Mouse (Mus musculus): ENCODE results near the gene Zbtb16. TPM values are rescaled to one million over a fixed set of nuclear protein-coding genes. Genes with fewer than 3 reads are reported as not detected.
A peak's percentile ranks its signal among the peaks of the same experiment; 100 is the strongest.

The Zbtb16 gene
- polyA plus RNA-seq, 1 experiment from 2014 or later, result 19.7 TPM

DNA sequence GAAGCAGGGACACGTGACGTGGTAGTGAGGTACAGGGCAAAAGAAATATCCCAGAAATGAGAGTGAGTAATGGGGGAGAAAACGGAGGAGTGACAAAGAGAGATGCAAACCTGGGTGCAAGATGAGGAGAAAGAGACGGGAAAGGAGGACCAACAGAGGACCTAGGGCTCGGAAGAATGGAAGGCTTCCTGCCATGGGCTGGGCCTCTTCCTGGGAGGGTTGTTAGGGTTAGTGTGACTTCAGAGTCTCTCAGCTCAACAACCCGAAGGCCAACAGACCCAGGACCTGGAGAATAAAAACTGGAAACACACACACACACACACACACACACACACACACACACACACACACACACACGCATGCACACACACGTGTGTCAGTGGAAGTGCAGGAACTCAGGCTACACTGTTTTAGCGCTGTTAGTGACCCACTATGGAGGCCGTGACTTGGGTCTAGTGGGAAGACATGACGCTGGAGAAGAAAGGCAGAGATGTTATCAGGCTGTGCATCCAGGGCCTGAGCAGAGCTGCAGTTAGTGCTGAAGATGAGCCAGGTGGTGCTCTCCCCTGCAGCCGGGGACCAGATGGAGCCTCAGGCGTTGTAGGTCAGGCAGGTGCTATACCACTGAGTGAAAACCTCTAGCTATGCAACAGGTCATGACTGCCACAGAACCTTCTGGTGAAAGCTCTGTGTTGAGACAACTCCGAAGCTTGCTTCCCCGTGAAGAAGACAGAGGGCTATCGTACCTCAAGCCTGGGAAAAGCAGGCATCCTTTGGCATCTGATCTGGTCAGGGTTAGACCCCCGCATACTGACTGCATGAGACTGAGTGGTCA lies 186.0 kb downstream of the Zbtb16 start:
- no peaks in the 10 kb centered on the region for H3K9me3 ChIP-seq (replicated peaks)
- H3K36me3 ChIP-seq, result no peaks in the 10 kb centered on the region
- H3K27ac ChIP-seq, result peak overlapping the region; percentile 83
- H3K27me3 ChIP-seq (ENCODE audit: low read depth, poor library complexity, severe bottlenecking), result peaks cover 12% of the 10 kb centered on the region; the same call in 1 of the 2 replicates
- H3K4me1 ChIP-seq, result peaks cover 70% of the 10 kb centered on the region
- H3K4me3 ChIP-seq, result peak overlapping the region; percentile 45
- DNase-seq (ENCODE audit: low spot score), result peak; percentile 33
- WGBS, result 33% methylated on average over 17 of the region's 17 CpGs

DNA sequence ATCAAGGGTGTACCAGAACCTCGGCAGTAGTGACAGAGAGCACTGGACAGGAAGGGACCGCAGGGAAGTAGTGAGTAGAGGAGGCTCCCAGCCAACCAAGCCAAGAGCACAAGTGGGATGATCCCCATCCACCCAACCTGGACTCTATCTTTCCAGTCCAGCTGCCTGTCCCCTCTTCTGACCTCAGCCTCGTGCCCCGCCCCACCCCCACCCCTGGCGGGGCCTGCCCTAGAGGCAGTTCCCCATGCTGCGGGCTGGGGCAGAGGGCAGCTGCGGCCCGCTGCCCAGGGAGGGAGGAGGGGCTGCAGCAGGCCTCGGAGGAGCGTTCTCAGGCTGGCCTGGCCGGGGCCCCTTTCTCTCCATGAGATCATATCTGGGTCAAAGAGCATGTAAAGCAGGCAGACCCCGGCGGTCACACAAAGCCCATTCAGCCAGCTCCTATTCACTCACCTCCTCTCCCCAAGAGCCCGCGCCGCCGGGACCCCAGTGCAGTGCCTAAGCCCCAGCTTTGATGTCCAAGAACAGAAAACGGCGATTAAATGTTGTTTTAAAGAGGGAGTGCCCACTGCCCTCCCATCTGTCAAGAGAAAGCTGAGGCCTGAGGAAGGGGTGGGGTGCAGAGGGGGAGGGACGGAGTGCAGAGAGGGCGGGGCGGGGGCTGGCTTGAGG lies 186.8 kb downstream of the Zbtb16 start:
- WGBS, result under 1% methylated on average over 22 of the region's 22 CpGs
- peaks cover 63% of the 10 kb centered on the region for H3K4me1 ChIP-seq
- H3K27me3 ChIP-seq (ENCODE audit: low read depth, poor library complexity, severe bottlenecking), result peaks cover 12% of the 10 kb centered on the region; the same call in 1 of the 2 replicates
- no peaks in the 10 kb centered on the region for H3K36me3 ChIP-seq
- peak overlapping the region; percentile 83 for H3K27ac ChIP-seq
- peak; percentile 63 for DNase-seq (ENCODE audit: low spot score)
- H3K4me3 ChIP-seq, result peak overlapping the region; percentile 45
- H3K9me3 ChIP-seq (replicated peaks), result 0 out of 2 replicates have a peak, but pooled peaks cover 2% of the 10 kb centered on the region

DNA sequence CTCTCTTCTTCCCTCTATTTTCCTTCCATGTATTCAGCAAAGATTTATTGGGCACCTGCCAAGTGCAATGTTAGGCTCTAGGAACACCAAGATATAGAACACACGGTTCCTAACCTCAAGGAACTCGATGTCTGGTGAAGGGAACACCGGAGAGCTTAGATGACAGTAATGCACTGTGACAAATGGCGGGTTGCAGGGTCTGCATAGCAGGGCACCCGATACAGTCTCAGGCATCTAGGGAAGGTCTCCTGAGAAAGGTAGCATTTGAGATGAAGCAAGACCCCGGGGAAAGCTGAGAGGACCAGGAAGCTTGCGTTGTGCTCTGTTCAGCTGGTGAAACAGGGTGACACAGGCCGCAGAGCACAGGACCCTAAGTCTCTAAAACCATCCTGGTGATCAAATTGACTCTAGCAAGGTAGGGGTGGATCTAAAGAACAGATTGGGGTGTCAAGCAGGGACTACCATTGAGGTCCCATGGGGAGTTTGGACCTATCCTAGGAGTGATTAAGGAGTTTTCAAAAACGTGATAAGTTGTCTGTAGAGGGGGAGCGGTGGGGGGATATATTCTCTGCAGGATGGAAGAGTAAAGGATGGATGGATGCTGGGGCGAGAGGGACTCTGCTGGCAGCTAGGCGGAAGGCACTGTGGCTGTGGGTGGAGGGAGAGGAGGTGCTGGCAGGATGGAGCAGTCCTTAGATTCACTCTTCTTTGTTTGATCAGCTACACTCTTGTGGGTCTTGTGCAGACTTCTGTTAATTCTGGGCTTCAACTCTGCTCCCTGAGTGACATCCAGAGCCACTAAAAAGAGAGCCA lies 187.5 kb downstream of the Zbtb16 start:
- Histone ChIP-seq H3K4me1 (peaks cover 58% of the 10 kb centered on the region), H3K4me3 (peak overlapping the region; percentile 45), H3K27ac (peak overlapping the region; percentile 83), H3K36me3 (no peaks in the 10 kb centered on the region), H3K9me3 (replicated peaks) (0 out of 2 replicates have a peak, but pooled peaks cover 5% of the 10 kb centered on the region), H3K27me3 (ENCODE audit: low read depth, poor library complexity, severe bottlenecking) (peaks cover 9% of the 10 kb centered on the region; the same call in 1 of the 2 replicates)
- peak; percentile 38 for DNase-seq (ENCODE audit: low spot score)
- WGBS, result 38% methylated on average over 12 of the region's 12 CpGs

DNA sequence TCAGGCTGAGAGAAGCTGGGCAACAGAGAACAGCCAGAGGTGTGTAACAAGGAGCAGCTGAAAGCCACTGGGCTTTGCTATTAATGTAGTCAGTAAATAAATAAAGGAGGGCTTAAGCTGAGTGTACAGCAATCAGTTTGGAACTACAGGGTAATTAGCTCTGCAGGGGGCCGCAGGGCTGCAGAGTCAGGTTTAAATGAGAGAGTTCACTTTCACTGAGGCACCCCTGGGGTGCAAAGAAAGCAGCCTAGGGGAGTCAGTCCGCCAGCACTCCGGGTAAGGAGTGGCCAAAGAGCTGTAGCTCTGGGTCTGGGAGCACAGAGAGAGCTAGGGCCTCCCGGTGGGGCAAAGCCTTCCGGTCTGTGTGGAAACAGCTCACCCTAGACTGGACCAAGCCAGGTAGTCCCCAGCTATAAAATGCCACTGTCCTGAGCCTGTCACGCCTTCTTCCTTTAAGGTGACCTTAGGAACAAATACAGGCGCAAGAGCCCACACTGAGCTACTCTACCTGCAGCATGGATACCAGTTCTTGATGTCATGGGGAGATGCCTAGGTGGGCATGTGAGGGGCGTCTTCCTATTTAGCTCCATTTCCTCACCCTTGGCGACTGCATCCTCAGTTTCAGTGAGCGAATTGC lies 188.3 kb downstream of the Zbtb16 start:
- no peak overlapping the region for H3K4me3 ChIP-seq
- 0 out of 2 replicates have a peak, but pooled peaks cover 5% of the 10 kb centered on the region for H3K9me3 ChIP-seq (replicated peaks)
- peaks cover 55% of the 10 kb centered on the region for H3K4me1 ChIP-seq
- H3K27me3 ChIP-seq (ENCODE audit: low read depth, poor library complexity, severe bottlenecking), result peaks cover 9% of the 10 kb centered on the region; the same call in 1 of the 2 replicates
- H3K27ac ChIP-seq, result peak overlapping the region; percentile 20; the same call in 1 of the 2 replicates
- H3K36me3 ChIP-seq, result no peaks in the 10 kb centered on the region
- DNase-seq (ENCODE audit: low spot score), result peak; percentile 35
- 23% methylated on average over 10 of the region's 10 CpGs for WGBS

DNA sequence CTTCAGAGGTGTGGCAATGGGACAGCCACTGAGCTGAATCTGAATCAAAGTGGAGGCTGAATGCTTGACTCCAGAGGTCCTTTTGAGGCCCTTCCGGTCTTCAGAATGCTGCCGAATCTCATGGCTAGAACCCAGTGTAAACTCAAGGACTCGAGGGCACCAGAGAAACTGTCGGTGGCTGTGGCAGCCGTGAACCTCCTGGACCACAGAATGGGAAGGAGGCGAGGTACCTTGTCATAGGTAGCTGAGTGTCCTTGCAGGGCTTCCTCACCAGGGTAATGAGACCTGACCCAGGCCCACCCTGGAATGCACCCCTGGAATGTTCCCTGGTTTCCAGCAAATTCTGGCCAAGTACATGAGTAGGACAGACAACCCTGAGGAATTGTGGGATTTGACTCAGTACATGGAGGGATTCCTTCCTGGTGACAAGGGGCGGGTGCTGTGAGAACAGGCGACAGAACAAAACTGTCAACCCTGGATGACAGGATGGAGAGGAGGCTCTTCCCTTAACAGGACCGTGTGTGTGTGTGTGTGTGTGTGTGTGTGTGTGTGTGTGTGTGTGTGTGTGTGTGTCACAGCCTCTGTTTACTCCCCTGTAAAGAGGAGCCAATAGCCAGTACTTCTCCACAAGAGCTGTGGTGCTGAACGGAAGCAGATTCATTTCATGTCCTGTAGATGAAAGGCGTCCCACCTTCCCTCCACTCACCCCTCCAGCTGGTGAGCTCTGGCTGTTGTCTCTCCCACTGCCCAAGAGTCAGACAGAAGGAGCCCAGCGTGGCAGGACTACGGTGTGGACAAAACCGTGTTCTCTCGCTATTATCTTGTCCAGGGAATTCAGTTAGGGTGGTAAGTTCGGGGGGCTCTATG lies 189.0 kb downstream of the Zbtb16 start:
- peak; percentile 34 for DNase-seq (ENCODE audit: low spot score)
- H3K27me3 ChIP-seq (ENCODE audit: low read depth, poor library complexity, severe bottlenecking), result peaks cover 9% of the 10 kb centered on the region; the same call in 1 of the 2 replicates
- H3K4me3 ChIP-seq, result no peak overlapping the region

DNA sequence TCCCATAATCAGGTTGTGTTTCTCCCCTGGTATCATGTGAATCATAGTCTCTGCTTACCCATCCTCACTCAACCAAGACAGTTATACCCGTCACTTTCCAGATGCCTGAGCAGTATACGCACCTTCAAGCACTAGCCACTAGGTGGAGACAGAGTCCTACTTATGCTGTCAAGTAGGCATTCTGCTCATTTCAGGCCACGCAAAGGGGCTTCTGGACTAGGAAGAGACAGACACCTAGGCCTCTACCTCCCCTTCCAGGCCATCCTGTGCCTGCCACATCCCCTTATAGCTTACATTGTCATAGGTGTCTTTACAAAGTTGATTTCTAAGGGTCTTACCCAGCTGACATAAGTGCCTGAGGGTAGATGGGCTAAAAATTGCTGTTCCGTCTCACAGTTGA lies 189.8 kb downstream of the Zbtb16 start:
- Histone ChIP-seq H3K27ac (no peak overlapping the region), H3K27me3 (ENCODE audit: low read depth, poor library complexity, severe bottlenecking) (peaks cover 9% of the 10 kb centered on the region; the same call in 1 of the 2 replicates), H3K36me3 (no peaks in the 10 kb centered on the region), H3K4me1 (peaks cover 49% of the 10 kb centered on the region), H3K9me3 (replicated peaks) (0 out of 2 replicates have a peak, but pooled peaks cover 5% of the 10 kb centered on the region), H3K4me3 (no peak overlapping the region)
- peak; percentile 80 for DNase-seq (ENCODE audit: low spot score)
- WGBS, result 22% methylated on average over 4 of the region's 4 CpGs

More for the DNA sequence above, 189.0 kb downstream of the Zbtb16 start:
- H3K4me1 ChIP-seq, result peaks cover 52% of the 10 kb centered on the region
- 50% methylated on average over 16 of the region's 16 CpGs for WGBS
- no peaks in the 10 kb centered on the region for H3K36me3 ChIP-seq
- 0 out of 2 replicates have a peak, but pooled peaks cover 5% of the 10 kb centered on the region for H3K9me3 ChIP-seq (replicated peaks)
- H3K27ac ChIP-seq, result peak overlapping the region; percentile 20; the same call in 1 of the 2 replicates

DNA sequence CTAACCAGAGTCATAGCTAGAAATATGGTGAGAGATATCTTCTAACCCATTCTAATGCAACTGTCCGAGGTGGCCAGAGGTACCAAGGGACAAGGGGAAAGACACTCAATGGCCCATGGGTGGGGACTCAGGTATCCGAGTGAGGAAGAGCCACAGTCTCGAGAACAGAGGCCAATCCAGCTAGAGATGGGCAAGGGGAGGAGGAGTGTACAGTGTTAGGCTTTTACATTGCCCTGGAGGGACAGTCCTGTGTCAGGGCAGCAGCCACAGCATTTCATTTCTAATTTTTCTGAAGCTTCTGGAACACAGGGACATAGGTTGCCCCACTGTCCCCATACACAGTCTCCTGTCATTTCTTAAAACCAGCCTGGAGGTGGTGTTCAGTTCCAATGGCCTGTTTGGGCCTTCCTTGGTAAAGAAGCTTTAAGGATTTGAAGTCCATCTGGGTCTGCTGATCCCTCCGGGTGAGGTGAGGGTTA lies 190.3 kb downstream of the Zbtb16 start:
- H3K27ac ChIP-seq, result no peak overlapping the region
- peaks cover 45% of the 10 kb centered on the region for H3K4me1 ChIP-seq
- no peaks in the 10 kb centered on the region for H3K36me3 ChIP-seq
- DNase-seq (ENCODE audit: low spot score), result no peak
- H3K9me3 ChIP-seq (replicated peaks), result 0 out of 2 replicates have a peak, but pooled peaks cover 5% of the 10 kb centered on the region
- H3K27me3 ChIP-seq (ENCODE audit: low read depth, poor library complexity, severe bottlenecking), result peaks cover 9% of the 10 kb centered on the region; the same call in 1 of the 2 replicates
- 57% methylated on average over 4 of the region's 4 CpGs for WGBS
- no peak overlapping the region for H3K4me3 ChIP-seq

- Histone ChIP-seq H3K4me3 (no peak overlapping the region), H3K4me1 (peaks cover 39% of the 10 kb centered on the region), H3K27ac (no peak overlapping the region), H3K27me3 (ENCODE audit: low read depth, poor library complexity, severe bottlenecking) (peaks cover 9% of the 10 kb centered on the region; the same call in 1 of the 2 replicates), H3K9me3 (replicated peaks) (0 out of 2 replicates have a peak, but pooled peaks cover 5% of the 10 kb centered on the region), H3K36me3 (no peaks in the 10 kb centered on the region)
- DNase-seq (ENCODE audit: low spot score), result peak; percentile 37
- WGBS, result 54% methylated on average over 13 of the region's 13 CpGs
Measured at GRCm38 (mm10) chr9:48644926-48645647, 190.9 kb downstream of the Zbtb16 start.

- Histone ChIP-seq H3K9me3 (replicated peaks) (0 out of 2 replicates have a peak, but pooled peaks cover 5% of the 10 kb centered on the region), H3K27ac (no peak overlapping the region), H3K4me1 (peaks cover 32% of the 10 kb centered on the region), H3K4me3 (no peak overlapping the region), H3K36me3 (no peaks in the 10 kb centered on the region), H3K27me3 (ENCODE audit: low read depth, poor library complexity, severe bottlenecking) (peaks cover 9% of the 10 kb centered on the region; the same call in 1 of the 2 replicates)
- no peak for DNase-seq (ENCODE audit: low spot score)
- WGBS, result 78% methylated on average over 3 of the region's 3 CpGs
Measured at GRCm38 (mm10) chr9:48644376-48644775, 191.6 kb downstream of the Zbtb16 start.

DNA sequence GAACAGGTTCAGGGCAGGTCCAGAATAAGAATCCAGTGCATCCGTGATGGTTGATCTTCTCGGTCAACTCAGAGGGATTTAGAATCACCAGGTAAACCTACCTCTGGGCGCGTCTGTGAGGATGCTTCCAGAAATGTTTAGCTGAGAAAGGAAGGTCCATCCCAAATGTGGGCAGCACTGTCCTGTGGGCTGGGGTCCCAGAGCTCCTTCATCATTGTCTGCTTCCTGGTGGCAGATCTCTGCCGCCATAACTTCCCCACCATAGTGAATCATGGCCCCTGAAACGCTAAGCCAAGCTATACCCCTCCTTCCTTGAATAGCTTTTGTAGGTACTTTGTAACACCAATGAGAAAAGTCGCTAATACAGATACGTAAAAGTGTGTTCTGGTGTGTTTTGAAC lies 194.4 kb downstream of the Zbtb16 start:
- no peaks in the 10 kb centered on the region for H3K36me3 ChIP-seq
- 0 out of 2 replicates have a peak, but pooled peaks cover 5% of the 10 kb centered on the region for H3K9me3 ChIP-seq (replicated peaks)
- H3K4me1 ChIP-seq, result peaks cover 5% of the 10 kb centered on the region
- DNase-seq (ENCODE audit: low spot score), result no peak
- 96% methylated on average over 8 of the region's 8 CpGs for WGBS
- no peak overlapping the region for H3K4me3 ChIP-seq
- no peak overlapping the region for H3K27ac ChIP-seq
- H3K27me3 ChIP-seq (ENCODE audit: low read depth, poor library complexity, severe bottlenecking), result peaks cover 16% of the 10 kb centered on the region
